Mouse (Mus musculus) CD4-positive, CD25-positive, alpha-beta regulatory T cell, adult 2 months (primary cell): Measurements from ENCODE around the gene Sectm1a.
"Not testable (repeated sequence)": the region's sequence is repeated elsewhere in the genome, so short reads cannot be mapped to it uniquely, and the experiment has no call there.

Source experiments
- DNase-seq: peaks from one replicate; pipeline ENCODE4 v3.0.0-alpha.2; 2012; ENCODE audit warnings: low read depth, low spot score

Gene Sectm1a

GRCm38 (mm10) chr11:121081120-121081519, at the start of gene Sectm1a:
Gene Sectm1a (minus strand): TSS chr11:121081220.
- no peak for DNase-seq

GRCm38 (mm10) chr11:121129616-121130015, 48.6 kb upstream of the Sectm1a start:
- no peak for DNase-seq

DNA sequence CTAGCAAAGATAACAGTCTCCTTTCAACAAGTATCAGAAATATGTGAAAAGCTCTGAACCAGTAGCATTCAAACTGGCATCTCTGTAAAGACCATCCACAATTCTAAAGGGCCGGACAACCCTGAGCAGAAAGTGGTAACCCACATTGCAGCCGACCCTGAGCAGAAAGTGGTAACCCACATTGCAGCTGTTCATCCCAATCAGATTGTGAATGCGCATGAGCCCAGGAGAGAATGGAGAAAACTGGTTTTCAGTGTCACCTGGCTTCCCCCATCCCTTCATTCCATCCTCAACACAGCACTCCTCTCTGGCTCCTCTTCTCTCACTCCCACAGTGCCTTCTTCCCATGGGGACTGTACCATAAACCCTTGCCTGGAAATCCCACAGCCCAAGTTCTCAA, 46.4 kb upstream of the Sectm1a start:
- DNase-seq: no peak

GRCm38 (mm10) chr11:121126395-121126794, 45.4 kb upstream of the Sectm1a start:
- peak; percentile 66 for DNase-seq

- DNase-seq: no peak
Observed at GRCm38 (mm10) chr11:121125522-121126172, 44.6 kb upstream of the Sectm1a start.

DNA sequence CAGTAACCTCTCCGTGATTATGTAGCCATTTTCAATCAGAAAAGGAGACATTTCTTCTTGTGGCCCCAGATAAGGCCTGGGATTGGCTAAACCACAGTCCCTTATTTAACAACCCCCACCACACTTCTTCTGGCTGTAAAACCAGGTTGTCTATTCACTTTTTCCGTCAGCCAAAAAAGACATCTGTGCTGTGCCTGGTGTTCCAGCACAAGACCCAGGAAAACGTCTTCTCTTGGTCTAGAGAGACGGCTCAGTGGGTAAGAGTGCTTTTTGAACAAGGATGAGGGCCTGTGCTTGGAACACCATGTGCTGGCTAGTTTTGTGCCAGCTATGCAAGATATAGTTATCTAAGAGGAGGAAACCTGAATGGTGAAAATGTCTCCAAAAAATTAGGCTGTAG, 42.4 kb upstream of the Sectm1a start:
- no peak for DNase-seq

- DNase-seq: no peak
Observed at GRCm38 (mm10) chr11:121122024-121122670, 41.1 kb upstream of the Sectm1a start.

- DNase-seq: no peak
Observed at GRCm38 (mm10) chr11:121121151-121121550, 40.1 kb upstream of the Sectm1a start.

DNA sequence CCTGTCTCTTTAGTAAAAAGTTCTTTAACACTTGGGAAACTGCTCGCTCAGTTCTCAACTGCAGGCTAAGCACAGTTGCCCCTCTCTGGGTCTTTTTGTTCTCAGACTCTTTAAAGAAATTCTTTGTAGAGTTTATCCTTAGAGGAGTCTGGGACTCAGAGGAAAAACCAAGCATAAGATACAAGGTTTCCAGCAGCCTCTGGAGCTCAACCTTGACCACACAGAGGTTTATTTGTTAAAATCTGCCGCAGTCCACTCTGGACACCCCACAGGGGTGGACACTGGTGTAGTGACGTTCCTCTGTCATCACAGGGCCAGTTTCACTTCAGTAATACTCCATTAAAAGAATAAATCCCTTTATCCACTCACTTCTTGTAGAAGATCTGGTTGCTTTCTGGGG, 37.6 kb upstream of the Sectm1a start, which contains the start of gene Tex19.2:
Gene Tex19.2, minus strand, starts transcription at position 101 of the 400 bp plus-strand sequence.
- DNase-seq: no peak

DNA sequence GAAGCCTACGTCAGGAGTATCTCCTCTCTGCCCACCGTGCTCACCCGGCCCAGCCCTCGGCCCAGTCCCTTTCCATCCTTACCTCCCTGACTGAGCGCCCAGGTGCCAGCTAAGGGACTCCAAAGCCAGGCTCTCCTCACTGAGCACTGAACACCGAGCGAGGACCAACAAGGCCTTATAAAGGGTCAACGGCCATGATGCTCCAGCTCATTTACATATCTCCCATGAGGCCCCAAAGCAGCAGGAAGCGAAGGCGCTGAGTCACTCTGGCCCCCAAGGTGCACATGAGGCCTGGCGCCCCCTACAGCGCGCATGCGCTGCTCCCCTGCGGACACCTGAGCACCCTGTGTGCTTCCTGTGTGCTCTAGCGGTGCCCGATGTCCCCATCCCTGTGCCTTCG, 37.1 kb upstream of the Sectm1a start:
- no peak for DNase-seq

DNA sequence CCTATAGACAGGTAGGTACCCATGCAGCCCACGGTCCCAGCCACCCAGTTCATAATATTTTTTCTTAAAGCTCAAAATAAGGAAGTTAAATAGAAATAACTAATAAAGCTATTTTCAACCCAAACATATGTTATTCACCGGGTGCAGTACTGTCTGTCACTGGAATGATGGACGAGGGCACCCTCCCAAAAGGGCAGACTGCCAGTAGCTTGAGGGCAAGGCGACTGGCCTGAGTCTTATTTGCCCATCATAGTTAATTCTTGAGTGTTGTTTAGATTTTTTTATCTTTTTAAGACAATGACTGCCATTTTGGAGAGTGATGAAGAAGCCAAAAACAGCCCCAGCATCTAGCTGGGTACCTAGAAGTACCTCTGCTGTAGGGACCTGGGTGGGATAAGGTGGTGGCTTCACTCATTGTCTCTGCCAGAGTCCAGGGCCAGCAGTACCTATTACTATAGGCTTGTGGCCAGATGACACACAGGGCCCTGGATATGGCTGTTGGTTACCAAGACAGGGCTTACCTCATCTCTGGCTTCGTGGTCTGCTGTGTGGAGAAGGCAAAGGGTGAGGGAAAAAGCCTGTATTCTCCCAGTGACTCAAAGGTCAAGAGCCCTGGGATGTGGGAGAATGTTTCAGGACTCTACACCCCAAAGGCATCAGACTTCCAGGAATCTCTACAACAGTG, 31.2 kb upstream of the Sectm1a start:
- no peak for DNase-seq

GRCm38 (mm10) chr11:121111601-121112000, 30.6 kb upstream of the Sectm1a start:
- no peak for DNase-seq

GRCm38 (mm10) chr11:121111051-121111450, 30.0 kb upstream of the Sectm1a start:
- DNase-seq: no peak

- no peak for DNase-seq
Observed at GRCm38 (mm10) chr11:121109986-121110385, 29.0 kb upstream of the Sectm1a start.

DNA sequence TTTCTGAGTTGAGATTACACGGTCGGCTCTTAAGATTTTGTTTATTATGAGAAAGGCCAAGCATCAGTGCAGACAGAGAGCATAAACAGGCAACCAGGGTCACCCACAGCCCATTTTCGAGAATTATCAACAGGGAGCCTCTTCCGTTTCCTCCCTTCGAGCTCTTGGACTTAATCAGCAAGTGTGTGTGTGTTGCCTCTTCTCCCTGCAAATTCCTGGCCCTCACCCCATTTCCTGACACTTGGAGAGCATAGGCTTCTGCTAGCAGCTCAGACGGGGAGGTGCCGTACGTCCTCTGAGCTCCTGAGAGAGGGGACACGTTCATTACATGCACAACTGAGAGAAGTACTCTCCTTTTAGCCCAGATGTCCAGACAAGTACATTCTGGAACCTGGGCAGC, 27.0 kb upstream of the Sectm1a start:
- DNase-seq: no peak

GRCm38 (mm10) chr11:121107242-121107641, 26.2 kb upstream of the Sectm1a start:
- DNase-seq: not testable (repeated sequence)

GRCm38 (mm10) chr11:121101124-121101805, 20.2 kb upstream of the Sectm1a start:
- no peak for DNase-seq

GRCm38 (mm10) chr11:121100692-121101091, 19.7 kb upstream of the Sectm1a start:
- DNase-seq: peak; percentile 58

DNA sequence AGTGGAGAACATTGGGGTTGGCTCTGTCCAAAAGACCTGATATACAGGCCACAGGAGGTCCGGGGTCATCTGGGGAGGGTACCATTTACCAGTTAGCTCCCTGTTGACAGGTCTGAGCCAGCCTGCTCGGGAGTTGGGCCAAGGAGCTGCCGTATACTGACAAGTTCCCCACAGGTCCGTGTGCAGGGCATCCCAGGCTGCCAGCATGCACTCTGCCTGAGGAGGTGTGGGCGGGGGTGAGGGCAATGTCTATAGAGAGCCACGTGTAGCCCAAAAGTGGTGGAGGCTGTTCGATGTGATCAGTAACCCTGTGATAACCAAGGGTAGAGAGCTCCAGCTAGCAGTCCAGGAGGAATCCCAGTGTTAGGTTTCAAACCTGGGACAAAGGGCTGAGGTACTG, 18.7 kb upstream of the Sectm1a start:
- DNase-seq: no peak

DNA sequence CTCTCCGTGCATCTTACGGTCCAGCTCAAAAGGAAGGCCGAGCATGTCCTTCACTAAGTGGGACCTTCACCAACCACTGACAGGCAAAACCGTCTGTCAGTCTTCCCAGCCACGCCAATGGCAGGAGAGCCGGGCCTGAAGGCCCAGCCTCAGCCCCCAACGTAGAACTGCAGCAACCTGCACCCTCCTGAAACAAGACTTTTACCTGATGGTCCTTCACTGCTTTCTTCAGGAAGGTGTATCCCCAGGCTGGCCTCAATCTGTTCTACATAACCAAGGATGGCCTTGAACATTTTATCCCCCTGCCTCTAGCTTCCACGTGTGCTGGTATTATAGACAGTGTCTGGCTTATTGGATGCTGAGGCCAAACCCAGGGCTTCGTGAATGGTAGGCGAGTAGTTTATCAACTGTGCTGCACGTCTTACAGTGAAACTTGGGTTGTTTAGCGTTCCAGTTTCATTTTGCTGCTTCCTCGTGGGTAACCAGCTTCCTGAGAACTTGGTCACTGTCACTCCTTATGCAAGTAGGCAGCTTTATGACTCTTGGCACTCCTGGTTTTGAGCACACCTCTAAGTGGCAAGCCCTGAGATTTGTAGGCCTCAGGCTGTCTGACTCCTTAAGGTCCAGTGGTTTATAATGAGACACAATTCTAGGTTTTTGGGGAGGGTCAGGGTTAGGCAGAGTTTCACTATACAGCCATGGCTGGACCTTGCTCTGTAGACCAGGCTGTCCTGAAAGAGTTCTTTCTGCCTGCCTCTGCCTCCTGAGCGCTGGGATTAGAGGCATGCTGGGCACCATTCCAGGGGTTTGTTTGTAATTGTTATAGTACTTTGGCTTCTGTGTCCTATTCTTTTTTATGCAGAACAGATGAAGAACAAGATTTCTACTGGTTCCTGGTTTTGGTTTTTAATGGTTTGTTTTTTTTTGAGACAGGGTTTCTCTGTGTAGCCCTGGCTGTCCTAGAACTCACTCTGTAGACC, 11.9 kb upstream of the Sectm1a start:
- DNase-seq: no peak

- no peak for DNase-seq
Observed at GRCm38 (mm10) chr11:121090943-121091342, 9.9 kb upstream of the Sectm1a start.
